Mouse (Mus musculus) intestine, postnatal 0 days (tissue): ENCODE measurements around the gene Ndrg3. TPM values are rescaled to one million over a fixed set of nuclear protein-coding genes. Genes with fewer than 3 reads are reported as not detected.

Experiments used
- ATAC-seq: fragments of 200-750 bp; cut with Nextera tagmentation; 2 replicates; pipeline ENCODE4 v1.8.0; 2017; ENCODE audit warnings: mild to moderate bottlenecking, moderate TSS enrichment, moderate library complexity
- H3K27ac ChIP-seq: fragments of 300-500 bp; sonication (generic); 2 replicates; pipeline ENCODE4 v1.5.1; 2014; ENCODE audit warnings: mild to moderate bottlenecking, low read depth, low read length, moderate library complexity
- H3K27me3 ChIP-seq: fragments of 300-500 bp; sonication (generic); replicated peaks from 2 replicates; pipeline ENCODE4 v1.6.1; 2014; ENCODE audit warnings: low read length, mixed read lengths; ENCODE audit not compliant: control insufficient read depth, insufficient read depth
- H3K36me3 ChIP-seq: fragments of 300-500 bp; sonication (generic); 2 replicates; pipeline ENCODE4 v1.6.1; 2014; ENCODE audit warnings: mild to moderate bottlenecking, moderate library complexity; ENCODE audit not compliant: control insufficient read depth, insufficient read depth
- H3K4me1 ChIP-seq: fragments of 300-500 bp; sonication (generic); replicated peaks from 2 replicates; pipeline ENCODE4 v1.6.1; 2014; ENCODE audit warnings: antibody characterized with exemption, low read length, mixed read lengths; ENCODE audit not compliant: control insufficient read depth, insufficient read depth
- H3K4me2 ChIP-seq: fragments of 300-500 bp; sonication (generic); replicated peaks from 2 replicates; pipeline ENCODE4 v1.6.1; 2014; ENCODE audit warnings: low read depth, mild to moderate bottlenecking, moderate library complexity
- H3K4me3 ChIP-seq: fragments of 300-500 bp; sonication (generic); 2 replicates; pipeline ENCODE4 v1.5.1; 2014; ENCODE audit warnings: low read depth, low read length
- H3K9ac ChIP-seq: fragments of 300-500 bp; sonication (generic); 2 replicates; pipeline ENCODE4 v1.6.1; 2014; ENCODE audit warnings: mild to moderate bottlenecking, low read depth, low read length
- H3K9me3 ChIP-seq: fragments of 300-500 bp; sonication (generic); 2 replicates; pipeline ENCODE4 v1.6.1; 2016; ENCODE audit warnings: mixed run types; ENCODE audit not compliant: control insufficient read depth
- CTCF ChIP-seq: sonication (generic); IDR thresholded peaks from 2 replicates; pipeline ENCODE4 v1.5.1; 2016; ENCODE audit warnings: low read depth, mild to moderate bottlenecking, control low read depth, antibody characterized with exemption, moderate library complexity
- WGBS: fragments of 180-500 bp; shearing (Covaris S2); extraction: QIAGEN DNeasy Blood & Tissue Kit; methylation state at CpG from one replicate; pipeline ENCODE4 v1.1.7; 2014; 5-methylcytosine and 5-hydroxymethylcytosine counted together
- polyA plus RNA-seq: library from polyadenylated mRNA; unstranded; fragments of >200 nt; fragmentation: Nextera tagmentation; extraction: Ambion mirVana; gene quantifications from 2 replicates; pipeline ENCODE4 v1.2.1, GENCODE M21; 2015

Ndrg3 gene
- polyA plus RNA-seq, 1 experiment from 2014 or later, result 25.3 TPM

GRCm38 (mm10) chr2:156970253-156970652 lies 21.6 kb downstream of the Ndrg3 start:
- H3K27me3 ChIP-seq, result no peaks in the 10 kb centered on the region
- no peaks in the 10 kb centered on the region for H3K9me3 ChIP-seq
- no peak overlapping the region for H3K9ac ChIP-seq
- 0 out of 2 replicates have a peak, but pooled peaks cover 6% of the 10 kb centered on the region for H3K4me1 ChIP-seq
- 58% methylated on average over 7 of the region's 7 CpGs for WGBS
- no peak for ATAC-seq
- H3K4me2 ChIP-seq, result 0 out of 2 replicates have a peak overlapping the region, but pooled peaks have one; percentile 3
- H3K36me3 ChIP-seq, result 0 out of 2 replicates have a peak, but pooled peaks cover 5% of the 10 kb centered on the region
- H3K27ac ChIP-seq, result peak overlapping the region; percentile 54; the same call in 1 of the 2 replicates
- no peak for TF ChIP-seq CTCF
- no peak overlapping the region for H3K4me3 ChIP-seq

GRCm38 (mm10) chr2:156968501-156968900 lies 23.4 kb downstream of the Ndrg3 start:
- H3K9ac ChIP-seq, result no peak overlapping the region
- WGBS, result 65% methylated on average over 4 of the region's 4 CpGs
- H3K27ac ChIP-seq, result no peak overlapping the region
- no peak for ATAC-seq
- H3K4me3 ChIP-seq, result no peak overlapping the region
- H3K4me2 ChIP-seq, result no peak overlapping the region
- no peak for TF ChIP-seq CTCF
- H3K27me3 ChIP-seq, result no peaks in the 10 kb centered on the region
- H3K9me3 ChIP-seq, result no peaks in the 10 kb centered on the region
- 0 out of 2 replicates have a peak, but pooled peaks cover 5% of the 10 kb centered on the region for H3K36me3 ChIP-seq
- H3K4me1 ChIP-seq, result 0 out of 2 replicates have a peak, but pooled peaks cover 6% of the 10 kb centered on the region

- H3K4me2 ChIP-seq, result no peak overlapping the region
- no peaks in the 10 kb centered on the region for H3K27me3 ChIP-seq
- H3K4me1 ChIP-seq, result 0 out of 2 replicates have a peak, but pooled peaks cover 6% of the 10 kb centered on the region
- H3K36me3 ChIP-seq, result peaks cover 5% of the 10 kb centered on the region; the same call in 1 of the 2 replicates
- ATAC-seq, result no peak
- H3K27ac ChIP-seq, result no peak overlapping the region
- H3K9me3 ChIP-seq, result no peaks in the 10 kb centered on the region
- H3K4me3 ChIP-seq, result no peak overlapping the region
- TF ChIP-seq CTCF, result no peak
- 83% methylated on average over 6 of the region's 6 CpGs for WGBS
- H3K9ac ChIP-seq, result no peak overlapping the region
Observed at GRCm38 (mm10) chr2:156967388-156967787, 24.5 kb downstream of the Ndrg3 start.

- no peak overlapping the region for H3K9ac ChIP-seq
- no peaks in the 10 kb centered on the region for H3K27me3 ChIP-seq
- TF ChIP-seq CTCF, result no peak
- ATAC-seq, result no peak
- H3K27ac ChIP-seq, result no peak overlapping the region
- no peaks in the 10 kb centered on the region for H3K9me3 ChIP-seq
- H3K4me1 ChIP-seq, result 0 out of 2 replicates have a peak, but pooled peaks cover 3% of the 10 kb centered on the region
- WGBS, result 87% methylated on average over 7 of the region's 7 CpGs
- H3K4me2 ChIP-seq, result no peak overlapping the region
- peaks cover 5% of the 10 kb centered on the region; the same call in 1 of the 2 replicates for H3K36me3 ChIP-seq
- H3K4me3 ChIP-seq, result no peak overlapping the region
Observed at GRCm38 (mm10) chr2:156963891-156964290, 28.0 kb downstream of the Ndrg3 start.

- Histone ChIP-seq H3K27me3 (no peaks in the 10 kb centered on the region), H3K4me1 (no peaks in the 10 kb centered on the region), H3K4me2 (no peak overlapping the region), H3K4me3 (no peak overlapping the region), H3K9me3 (no peaks in the 10 kb centered on the region), H3K9ac (no peak overlapping the region), H3K36me3 (no peaks in the 10 kb centered on the region; the same call in 1 of the 2 replicates), H3K27ac (no peak overlapping the region)
- ATAC-seq, result no peak
- TF ChIP-seq CTCF, result no peak
- WGBS, result 87% methylated on average over 9 of the region's 9 CpGs
Observed at GRCm38 (mm10) chr2:156958496-156959252, 33.2 kb downstream of the Ndrg3 start.

- 92% methylated on average over 2 of the region's 2 CpGs for WGBS
- Histone ChIP-seq H3K27ac (no peak overlapping the region), H3K9me3 (no peaks in the 10 kb centered on the region), H3K4me1 (no peaks in the 10 kb centered on the region), H3K4me2 (no peak overlapping the region), H3K27me3 (no peaks in the 10 kb centered on the region), H3K9ac (no peak overlapping the region), H3K36me3 (no peaks in the 10 kb centered on the region), H3K4me3 (no peak overlapping the region)
- no peak for TF ChIP-seq CTCF
- ATAC-seq, result no peak
Observed at GRCm38 (mm10) chr2:156957035-156957434, 34.8 kb downstream of the Ndrg3 start.
